ENCODE assay signal across 17 mouse cellular contexts in the genomic region with DNA sequence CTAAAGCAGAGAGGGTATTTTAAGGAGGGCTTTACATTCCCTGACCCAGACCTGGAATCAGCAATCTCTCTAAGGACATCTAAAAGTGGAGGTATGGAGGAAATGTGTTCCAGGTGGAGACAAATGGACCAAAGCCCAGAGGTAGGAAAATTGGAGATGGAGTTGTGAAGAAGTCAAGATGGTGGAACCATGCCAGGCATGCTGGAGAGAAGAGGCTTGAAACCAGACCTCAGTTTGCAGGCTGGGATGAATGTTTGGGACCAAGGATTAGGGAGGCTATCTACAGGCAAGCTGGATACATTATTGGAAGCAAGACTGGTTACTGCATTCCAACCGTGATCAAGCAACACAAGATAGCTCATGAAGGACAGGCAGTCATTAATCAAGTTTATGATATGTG.
"Had no signal": no experiment of that assay in that cellular context is flagged by ENCODE, and none has a peak within 500 bp of the region (broad histone marks: within the 10 kb centered on the region; RNA-seq: fewer than 3 reads in every experiment).

No protein-coding gene starts in this region.

- H3K27me3 ChIP-seq: liver, embryonic 15.5 days; lung, embryonic 15.5 days; megakaryocyte, embryonic 14.5 days; midbrain, embryonic 13.5 days; neural tube, embryonic 12.5 days; stomach, embryonic 15.5 days had no signal

- H3K4me2 ChIP-seq: liver, embryonic 15.5 days; lung, embryonic 15.5 days; midbrain, embryonic 13.5 days; neural tube, embryonic 12.5 days; stomach, embryonic 15.5 days had no signal

- H3K4me3 ChIP-seq: liver, embryonic 15.5 days; lung, embryonic 15.5 days; megakaryocyte, embryonic 14.5 days; midbrain, embryonic 13.5 days; neural tube, embryonic 12.5 days; stomach, embryonic 15.5 days had no signal

- DNase-seq: liver, postnatal 0 days; lung, adult 2 months; lung, postnatal 14 days; lung, postnatal 36 days; right cerebral cortex, postnatal 14 days; thymus, postnatal 14 days; thymus, postnatal 36 days had no signal

- H3K4me1 ChIP-seq: liver, embryonic 15.5 days; megakaryocyte, embryonic 14.5 days; stomach, embryonic 15.5 days had no signal

- H3K36me3 ChIP-seq: liver, embryonic 15.5 days; lung, embryonic 15.5 days; midbrain, embryonic 13.5 days; neural tube, embryonic 12.5 days; stomach, embryonic 15.5 days had no signal

- H3K27ac ChIP-seq: liver, embryonic 15.5 days; lung, embryonic 15.5 days; macrophage; midbrain, embryonic 13.5 days; neural tube, embryonic 12.5 days; stomach, embryonic 15.5 days; stomach, postnatal 0 days had no signal

- ATAC-seq: liver, postnatal 0 days; lung, postnatal 0 days; midbrain, embryonic 13.5 days; midbrain, embryonic 16.5 days had no signal

- H3K9me3 ChIP-seq: liver, embryonic 15.5 days; lung, embryonic 15.5 days; megakaryocyte, embryonic 14.5 days; midbrain, embryonic 13.5 days; neural tube, embryonic 12.5 days; stomach, embryonic 15.5 days had no signal

- H3K9ac ChIP-seq: liver, embryonic 15.5 days; liver, postnatal 0 days; lung, embryonic 15.5 days; midbrain, embryonic 13.5 days; neural tube, embryonic 12.5 days; stomach, embryonic 15.5 days had no signal
